Mouse (Mus musculus): ENCODE data around the gene Cish. TPM values are rescaled to one million over a fixed set of nuclear protein-coding genes. Genes with fewer than 3 reads are reported as not detected.

Gene Cish
- polyA plus RNA-seq, 1 experiment from 2014 or later: 119 TPM

GRCm38 (mm10) chr9:107297059-107297458 lies 1.2 kb downstream of the Cish start:
- in situ Hi-C loops (cut with MboI; ENCODE audit: low pct_unique_long_range_greater_than_20kb): loop anchor here (5.0 to 10.0 kb wide), 2 partner anchors 40 to 612 kb away; partner anchors contain the start of genes Hemk1 and Tex264
- ATAC-seq (no peak), DNase-seq (ENCODE audit: low read depth, low spot score) (no peak)
- POLR2A ChIA-PET: interaction anchor here (1.4 to 6.3 kb wide), 6 partner anchors 10 to 43 kb away, joined by 5 to 56 read pairs (median 34); partner anchors contain the start of genes 6430571L13Rik and Hemk1
- no peak for TF ChIP-seq CTCF (IDR thresholded peaks at IDR 0.05)
- CTCF ChIA-PET: interaction anchor here (0.9 to 11.5 kb wide), 3 partner anchors 28 to 59 kb away, joined by 3 to 99 read pairs (median 13); no protein-coding TSS in a partner anchor
- H3K27me3 ChIP-seq: no peaks in the 10 kb centered on the region

- ATAC-seq: no peak
- in situ Hi-C loops (cut with MboI; ENCODE audit: low pct_unique_long_range_greater_than_20kb): loop anchor here (5.0 to 10.0 kb wide), 2 partner anchors 40 to 613 kb away; partner anchors contain the start of genes Hemk1 and Tex264
- ChIA-PET CTCF (interaction anchor here (1.4 to 11.5 kb wide), 3 partner anchors 27 to 38 kb away, joined by 4 to 99 read pairs (median 13); no protein-coding TSS in a partner anchor), POLR2A (interaction anchor here (0.7 to 6.3 kb wide), 8 partner anchors 10 to 329 kb away, joined by 3 to 56 read pairs (median 18); partner anchors contain the start of genes 6430571L13Rik and Hemk1)
- H3K27me3 ChIP-seq: no peaks in the 10 kb centered on the region
- DNase-seq (ENCODE audit: low read depth, low spot score): no peak
- TF ChIP-seq CTCF (IDR thresholded peaks at IDR 0.05): no peak
Observed at GRCm38 (mm10) chr9:107297658-107298057, 1.8 kb downstream of the Cish start.

DNA sequence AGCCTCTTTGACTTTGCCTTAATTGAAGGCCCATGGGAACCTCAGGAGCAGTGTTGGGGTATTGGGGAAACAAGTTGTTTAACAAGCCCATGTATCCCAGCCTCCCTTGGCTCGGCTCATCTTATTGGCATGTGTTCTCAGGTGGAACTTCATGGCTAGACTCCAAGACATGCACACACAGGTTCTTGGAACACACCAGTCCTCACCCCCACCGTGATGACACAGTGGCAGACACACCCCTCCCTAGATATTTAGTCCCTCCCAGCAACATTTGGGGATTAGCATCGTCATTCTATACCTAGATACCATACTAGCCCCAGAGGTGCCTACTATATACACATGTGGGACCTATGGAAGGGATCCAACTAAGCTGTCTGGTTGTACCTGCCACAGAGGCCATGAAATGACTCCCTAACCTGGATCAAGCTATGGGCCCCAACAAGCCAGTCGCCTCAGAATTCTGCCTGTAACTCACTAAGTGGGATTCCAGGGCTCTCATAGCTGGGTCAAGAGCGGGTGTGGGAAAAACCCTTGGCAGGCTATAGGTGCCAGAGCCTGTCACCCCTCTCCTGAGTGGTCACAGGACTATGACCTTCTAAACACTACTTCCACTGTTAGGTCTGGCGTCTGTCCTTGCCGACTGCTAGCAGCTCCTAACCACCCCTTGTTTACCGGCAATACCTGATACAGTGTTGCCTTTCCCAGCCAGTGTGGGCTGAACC lies 2.4 kb downstream of the Cish start:
- CTCF ChIA-PET: interaction anchor here (0.9 to 11.5 kb wide), 4 partner anchors 17 to 37 kb away, joined by 3 to 99 read pairs (median 4); no protein-coding TSS in a partner anchor
- no peak for DNase-seq (ENCODE audit: low read depth, low spot score)
- POLR2A ChIA-PET: interaction anchor here (0.7 to 6.3 kb wide), 6 partner anchors 9 to 328 kb away, joined by 3 to 56 read pairs (median 34); partner anchors contain the start of gene Hemk1
- no peak for ATAC-seq
- no peak for TF ChIP-seq CTCF (IDR thresholded peaks at IDR 0.05)
- H3K27me3 ChIP-seq: no peaks in the 10 kb centered on the region
- in situ Hi-C loops (cut with MboI; ENCODE audit: low pct_unique_long_range_greater_than_20kb): loop anchor here (5.0 to 10.0 kb wide), 2 partner anchors 39 to 613 kb away; partner anchors contain the start of genes Hemk1 and Tex264

GRCm38 (mm10) chr9:107298876-107299275 lies 3.0 kb downstream of the Cish start:
- CTCF ChIA-PET: interaction anchor here (0.9 to 11.5 kb wide), 5 partner anchors 17 to 36 kb away, joined by 3 to 99 read pairs (median 4); no protein-coding TSS in a partner anchor
- in situ Hi-C loops (cut with MboI; ENCODE audit: low pct_unique_long_range_greater_than_20kb): loop anchor here (5.0 to 10.0 kb wide), 2 partner anchors 38 to 614 kb away; partner anchors contain the start of genes Hemk1 and Tex264
- no peaks in the 10 kb centered on the region for H3K27me3 ChIP-seq
- ATAC-seq: no peak
- DNase-seq (ENCODE audit: low read depth, low spot score): no peak
- TF ChIP-seq CTCF (IDR thresholded peaks at IDR 0.05): no peak
- POLR2A ChIA-PET: interaction anchor here (1.3 to 6.3 kb wide), 5 partner anchors 9 to 255 kb away, joined by 3 to 56 read pairs (median 36); partner anchors contain the start of gene Hemk1

- ATAC-seq (no peak), DNase-seq (ENCODE audit: low read depth, low spot score) (no peak)
- in situ Hi-C loops (cut with MboI; ENCODE audit: low pct_unique_long_range_greater_than_20kb): loop anchor here (5.0 to 25.0 kb wide), 4 partner anchors 38 to 1112 kb away; partner anchors contain the start of genes Hemk1, Ppm1m, Sema3f and Tex264
- CTCF ChIA-PET: interaction anchor here (0.9 to 11.5 kb wide), 3 partner anchors 20 to 35 kb away, joined by 4 to 99 read pairs (median 4); no protein-coding TSS in a partner anchor
- no peaks in the 10 kb centered on the region for H3K27me3 ChIP-seq
- no peak for TF ChIP-seq CTCF (IDR thresholded peaks at IDR 0.05)
- POLR2A ChIA-PET: interaction anchor here (4.2 to 6.3 kb wide), 2 partner anchors 8 to 24 kb away, joined by 36 to 54 read pairs; no protein-coding TSS in a partner anchor
Observed at GRCm38 (mm10) chr9:107299783-107300182, 4.0 kb downstream of the Cish start.

- no peak for TF ChIP-seq CTCF (IDR thresholded peaks at IDR 0.05)
- no peaks in the 10 kb centered on the region for H3K27me3 ChIP-seq
- no peak for ATAC-seq
- CTCF ChIA-PET: interaction anchor here (0.9 to 11.5 kb wide), 4 partner anchors 18 to 35 kb away, joined by 3 to 99 read pairs (median 4); no protein-coding TSS in a partner anchor
- in situ Hi-C loops (cut with MboI; ENCODE audit: low pct_unique_long_range_greater_than_20kb): loop anchor here (25.0 kb wide), 2 partner anchors 412 to 1113 kb away; partner anchors contain the start of genes Ppm1m and Sema3f
- POLR2A ChIA-PET: interaction anchor here (0.7 to 6.3 kb wide), 2 partner anchors 23 to 30 kb away, joined by 3 to 54 read pairs; no protein-coding TSS in a partner anchor
- no peak for DNase-seq (ENCODE audit: low read depth, low spot score)
Observed at GRCm38 (mm10) chr9:107300224-107300973, 4.6 kb downstream of the Cish start.

GRCm38 (mm10) chr9:107301554-107302331 lies 5.9 kb downstream of the Cish start:
- no peak for ATAC-seq
- no peaks in the 10 kb centered on the region for H3K27me3 ChIP-seq
- TF ChIP-seq CTCF (IDR thresholded peaks at IDR 0.05): no peak
- no peak for DNase-seq (ENCODE audit: low read depth, low spot score)
- in situ Hi-C loops (cut with MboI; ENCODE audit: low pct_unique_long_range_greater_than_20kb): loop anchor here (25.0 kb wide), 2 partner anchors 411 to 1114 kb away; partner anchors contain the start of genes Ppm1m and Sema3f
- ChIA-PET CTCF (interaction anchor here (1.5 to 1.6 kb wide), 2 partner anchors 10 to 35 kb away, joined by 3 to 9 read pairs; no protein-coding TSS in a partner anchor), POLR2A (interaction anchor here (0.6 to 2.0 kb wide), 2 partner anchors 36 to 329 kb away, joined by 3 to 7 read pairs; no protein-coding TSS in a partner anchor)

DNA sequence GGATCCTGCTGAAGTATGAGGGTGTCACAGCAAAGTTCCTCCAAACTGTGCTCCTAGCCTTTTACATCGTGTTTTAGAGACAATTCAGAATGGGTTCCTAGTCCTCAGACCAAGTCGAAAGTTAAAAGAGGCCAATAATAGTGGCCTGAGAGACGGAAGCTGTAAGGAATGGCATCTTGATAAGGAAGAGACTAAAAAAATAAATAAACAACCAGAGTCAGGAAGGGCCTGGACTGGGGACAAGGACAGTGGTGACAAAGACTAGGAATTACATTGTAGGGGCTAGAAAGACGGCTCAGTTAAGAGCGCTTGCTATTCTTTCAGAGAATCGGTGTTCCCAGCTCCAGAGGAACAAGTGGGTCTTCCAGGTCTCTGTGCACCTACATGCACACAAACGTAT lies 6.8 kb downstream of the Cish start:
- POLR2A ChIA-PET: interaction anchor here (1.3 to 2.0 kb wide), 3 partner anchors 10 to 35 kb away, joined by 5 to 7 read pairs (median 7); no protein-coding TSS in a partner anchor
- in situ Hi-C loops (cut with MboI; ENCODE audit: low pct_unique_long_range_greater_than_20kb): loop anchor here (25.0 kb wide), 2 partner anchors 410 to 1115 kb away; partner anchors contain the start of genes Ppm1m and Sema3f
- TF ChIP-seq CTCF (IDR thresholded peaks at IDR 0.05): no peak
- ATAC-seq (no peak), DNase-seq (ENCODE audit: low read depth, low spot score) (no peak)
- CTCF ChIA-PET: interaction anchor here (0.8 to 1.6 kb wide), 5 partner anchors 9 to 34 kb away, joined by 3 to 9 read pairs (median 3); no protein-coding TSS in a partner anchor
- no peaks in the 10 kb centered on the region for H3K27me3 ChIP-seq

Data from Patski (cell line).